Mouse (Mus musculus) E14TG2a.4 (cell line): ENCODE data around the gene Cenpx.

Experiments used
- CTCF ChIP-seq: conservative IDR thresholded peaks from 2 replicates; pipeline ENCODE4 v1.5.1; 2014; ENCODE audit warnings: low read length
- NANOG ChIP-seq: IDR thresholded peaks from 2 replicates; pipeline ENCODE4 v1.6.1; 2014; ENCODE audit warnings: borderline replicate concordance, low read length, mixed read lengths

GRCm38 (mm10) chr11:120728530-120729240 is 15.1 kb upstream of the Cenpx start:
- no peak for TF ChIP-seq CTCF
- TF ChIP-seq NANOG, result no peak
